Mouse (Mus musculus): ENCODE measurements around the gene Dscaml1. TPM values are rescaled to one million over a fixed set of nuclear protein-coding genes. Genes with fewer than 3 reads are reported as not detected.
A peak's percentile ranks its signal among the peaks of the same experiment; 100 is the strongest.

Gene Dscaml1
- polyA plus RNA-seq, 1 experiment from 2014 or later, result 24.3 TPM

GRCm38 (mm10) chr9:45739702-45740583 lies 313.5 kb downstream of the Dscaml1 start:
- Histone ChIP-seq H3K36me3 (ENCODE audit: control insufficient read depth, insufficient read depth, low read length) (0 out of 2 replicates have a peak, but pooled peaks cover 3% of the 10 kb centered on the region), H3K9me3 (ENCODE audit: control insufficient read depth, low read length) (no peaks in the 10 kb centered on the region), H3K4me2 (ENCODE audit: low read depth, low read length) (no peak overlapping the region), H3K4me1 (ENCODE audit: control insufficient read depth, insufficient read depth, low read length) (peaks cover 7% of the 10 kb centered on the region; the same call in 1 of the 2 replicates), H3K4me3 (ENCODE audit: low read depth, low read length) (no peak overlapping the region), H3K27ac (ENCODE audit: low read depth, low read length) (peak overlapping the region; percentile 52; the same call in 1 of the 2 replicates), H3K27me3 (ENCODE audit: control insufficient read depth, insufficient read depth, low read length) (no peaks in the 10 kb centered on the region), H3K9ac (replicated peaks; ENCODE audit: low read depth, low read length) (no peak overlapping the region)
- no peak for ATAC-seq (ENCODE audit: low read depth)
- 70% methylated on average over 17 of the region's 17 CpGs for WGBS

- Histone ChIP-seq H3K4me2 (ENCODE audit: low read depth, low read length) (no peak overlapping the region), H3K27me3 (ENCODE audit: control insufficient read depth, insufficient read depth, low read length) (no peaks in the 10 kb centered on the region), H3K4me1 (ENCODE audit: control insufficient read depth, insufficient read depth, low read length) (peaks cover 7% of the 10 kb centered on the region; the same call in 1 of the 2 replicates), H3K4me3 (ENCODE audit: low read depth, low read length) (no peak overlapping the region), H3K36me3 (ENCODE audit: control insufficient read depth, insufficient read depth, low read length) (0 out of 2 replicates have a peak, but pooled peaks cover 3% of the 10 kb centered on the region), H3K9ac (replicated peaks; ENCODE audit: low read depth, low read length) (no peak overlapping the region), H3K27ac (ENCODE audit: low read depth, low read length) (no peak overlapping the region), H3K9me3 (ENCODE audit: control insufficient read depth, low read length) (no peaks in the 10 kb centered on the region)
- WGBS, result 60% methylated on average over 2 of the region's 2 CpGs
- no peak for ATAC-seq (ENCODE audit: low read depth)
Observed at GRCm38 (mm10) chr9:45740584-45740980, 314.2 kb downstream of the Dscaml1 start.

GRCm38 (mm10) chr9:45745451-45745850 lies 319.0 kb downstream of the Dscaml1 start:
- no peak overlapping the region for H3K9ac ChIP-seq (replicated peaks; ENCODE audit: low read depth, low read length)
- H3K36me3 ChIP-seq (ENCODE audit: control insufficient read depth, insufficient read depth, low read length), result peaks cover 7% of the 10 kb centered on the region; the same call in 1 of the 2 replicates
- no peaks in the 10 kb centered on the region for H3K27me3 ChIP-seq (ENCODE audit: control insufficient read depth, insufficient read depth, low read length)
- no peak overlapping the region for H3K4me2 ChIP-seq (ENCODE audit: low read depth, low read length)
- ATAC-seq (ENCODE audit: low read depth), result no peak
- H3K9me3 ChIP-seq (ENCODE audit: control insufficient read depth, low read length), result no peaks in the 10 kb centered on the region
- H3K27ac ChIP-seq (ENCODE audit: low read depth, low read length), result no peak overlapping the region
- no peaks in the 10 kb centered on the region for H3K4me1 ChIP-seq (ENCODE audit: control insufficient read depth, insufficient read depth, low read length)
- WGBS, result 62% methylated on average over 7 of the region's 7 CpGs
- no peak overlapping the region for H3K4me3 ChIP-seq (ENCODE audit: low read depth, low read length)

- WGBS, result 98% methylated on average over 4 of the region's 4 CpGs
- Histone ChIP-seq H3K4me2 (ENCODE audit: low read depth, low read length) (no peak overlapping the region), H3K27ac (ENCODE audit: low read depth, low read length) (no peak overlapping the region), H3K9ac (replicated peaks; ENCODE audit: low read depth, low read length) (no peak overlapping the region), H3K4me3 (ENCODE audit: low read depth, low read length) (no peak overlapping the region), H3K4me1 (ENCODE audit: control insufficient read depth, insufficient read depth, low read length) (no peaks in the 10 kb centered on the region), H3K27me3 (ENCODE audit: control insufficient read depth, insufficient read depth, low read length) (no peaks in the 10 kb centered on the region), H3K36me3 (ENCODE audit: control insufficient read depth, insufficient read depth, low read length) (peaks cover 4% of the 10 kb centered on the region; the same call in 1 of the 2 replicates), H3K9me3 (ENCODE audit: control insufficient read depth, low read length) (no peaks in the 10 kb centered on the region)
- ATAC-seq (ENCODE audit: low read depth), result no peak
Observed at GRCm38 (mm10) chr9:45749917-45750316, 323.5 kb downstream of the Dscaml1 start.

- Histone ChIP-seq H3K9me3 (ENCODE audit: control insufficient read depth, low read length) (no peaks in the 10 kb centered on the region), H3K36me3 (ENCODE audit: control insufficient read depth, insufficient read depth, low read length) (peaks cover 4% of the 10 kb centered on the region; the same call in 1 of the 2 replicates), H3K4me3 (ENCODE audit: low read depth, low read length) (no peak overlapping the region), H3K27me3 (ENCODE audit: control insufficient read depth, insufficient read depth, low read length) (no peaks in the 10 kb centered on the region), H3K27ac (ENCODE audit: low read depth, low read length) (no peak overlapping the region), H3K9ac (replicated peaks; ENCODE audit: low read depth, low read length) (no peak overlapping the region), H3K4me2 (ENCODE audit: low read depth, low read length) (no peak overlapping the region), H3K4me1 (ENCODE audit: control insufficient read depth, insufficient read depth, low read length) (no peaks in the 10 kb centered on the region)
- 40% methylated on average over 8 of the region's 8 CpGs for WGBS
- ATAC-seq (ENCODE audit: low read depth), result peak; percentile 28; the same call in 1 of the 2 replicates
Observed at GRCm38 (mm10) chr9:45754452-45755091, 328.1 kb downstream of the Dscaml1 start.

GRCm38 (mm10) chr9:45766195-45766594 lies 339.8 kb downstream of the Dscaml1 start:
- H3K9me3 ChIP-seq (ENCODE audit: control insufficient read depth, low read length), result no peaks in the 10 kb centered on the region
- no peak overlapping the region for H3K4me3 ChIP-seq (ENCODE audit: low read depth, low read length)
- peaks cover under 1% of the 10 kb centered on the region; the same call in 1 of the 2 replicates for H3K36me3 ChIP-seq (ENCODE audit: control insufficient read depth, insufficient read depth, low read length)
- no peak overlapping the region for H3K4me2 ChIP-seq (ENCODE audit: low read depth, low read length)
- ATAC-seq (ENCODE audit: low read depth), result no peak
- H3K27me3 ChIP-seq (ENCODE audit: control insufficient read depth, insufficient read depth, low read length), result no peaks in the 10 kb centered on the region
- WGBS, result 84% methylated on average over 6 of the region's 6 CpGs
- H3K27ac ChIP-seq (ENCODE audit: low read depth, low read length), result no peak overlapping the region
- H3K9ac ChIP-seq (replicated peaks; ENCODE audit: low read depth, low read length), result no peak overlapping the region
- H3K4me1 ChIP-seq (ENCODE audit: control insufficient read depth, insufficient read depth, low read length), result no peaks in the 10 kb centered on the region

- Histone ChIP-seq H3K27ac (ENCODE audit: low read depth, low read length) (no peak overlapping the region), H3K9ac (replicated peaks; ENCODE audit: low read depth, low read length) (no peak overlapping the region), H3K9me3 (ENCODE audit: control insufficient read depth, low read length) (no peaks in the 10 kb centered on the region), H3K4me3 (ENCODE audit: low read depth, low read length) (no peak overlapping the region), H3K4me1 (ENCODE audit: control insufficient read depth, insufficient read depth, low read length) (no peaks in the 10 kb centered on the region), H3K27me3 (ENCODE audit: control insufficient read depth, insufficient read depth, low read length) (no peaks in the 10 kb centered on the region), H3K36me3 (ENCODE audit: control insufficient read depth, insufficient read depth, low read length) (peaks cover 6% of the 10 kb centered on the region; the same call in 1 of the 2 replicates), H3K4me2 (ENCODE audit: low read depth, low read length) (no peak overlapping the region)
- WGBS, result 86% methylated on average over 8 of the region's 8 CpGs
- no peak for ATAC-seq (ENCODE audit: low read depth)
Observed at GRCm38 (mm10) chr9:45767155-45767554, 340.7 kb downstream of the Dscaml1 start.

GRCm38 (mm10) chr9:45768421-45768820 lies 342.0 kb downstream of the Dscaml1 start:
- Histone ChIP-seq H3K27ac (ENCODE audit: low read depth, low read length) (no peak overlapping the region), H3K36me3 (ENCODE audit: control insufficient read depth, insufficient read depth, low read length) (peaks cover 6% of the 10 kb centered on the region; the same call in 1 of the 2 replicates), H3K9ac (replicated peaks; ENCODE audit: low read depth, low read length) (no peak overlapping the region), H3K27me3 (ENCODE audit: control insufficient read depth, insufficient read depth, low read length) (no peaks in the 10 kb centered on the region), H3K4me3 (ENCODE audit: low read depth, low read length) (no peak overlapping the region), H3K4me1 (ENCODE audit: control insufficient read depth, insufficient read depth, low read length) (no peaks in the 10 kb centered on the region), H3K4me2 (ENCODE audit: low read depth, low read length) (no peak overlapping the region), H3K9me3 (ENCODE audit: control insufficient read depth, low read length) (no peaks in the 10 kb centered on the region)
- ATAC-seq (ENCODE audit: low read depth), result no peak
- WGBS, result 87% methylated on average over 18 of the region's 18 CpGs

GRCm38 (mm10) chr9:45769596-45769995 lies 343.2 kb downstream of the Dscaml1 start:
- Histone ChIP-seq H3K9me3 (ENCODE audit: control insufficient read depth, low read length) (no peaks in the 10 kb centered on the region), H3K4me2 (ENCODE audit: low read depth, low read length) (no peak overlapping the region), H3K4me3 (ENCODE audit: low read depth, low read length) (no peak overlapping the region), H3K27ac (ENCODE audit: low read depth, low read length) (no peak overlapping the region), H3K36me3 (ENCODE audit: control insufficient read depth, insufficient read depth, low read length) (peaks cover 17% of the 10 kb centered on the region), H3K4me1 (ENCODE audit: control insufficient read depth, insufficient read depth, low read length) (no peaks in the 10 kb centered on the region), H3K27me3 (ENCODE audit: control insufficient read depth, insufficient read depth, low read length) (no peaks in the 10 kb centered on the region), H3K9ac (replicated peaks; ENCODE audit: low read depth, low read length) (no peak overlapping the region)
- ATAC-seq (ENCODE audit: low read depth), result no peak
- 92% methylated on average over 5 of the region's 5 CpGs for WGBS
